Comparison of ENCODE assay signal across 15 mouse cellular contexts in the genomic region with DNA sequence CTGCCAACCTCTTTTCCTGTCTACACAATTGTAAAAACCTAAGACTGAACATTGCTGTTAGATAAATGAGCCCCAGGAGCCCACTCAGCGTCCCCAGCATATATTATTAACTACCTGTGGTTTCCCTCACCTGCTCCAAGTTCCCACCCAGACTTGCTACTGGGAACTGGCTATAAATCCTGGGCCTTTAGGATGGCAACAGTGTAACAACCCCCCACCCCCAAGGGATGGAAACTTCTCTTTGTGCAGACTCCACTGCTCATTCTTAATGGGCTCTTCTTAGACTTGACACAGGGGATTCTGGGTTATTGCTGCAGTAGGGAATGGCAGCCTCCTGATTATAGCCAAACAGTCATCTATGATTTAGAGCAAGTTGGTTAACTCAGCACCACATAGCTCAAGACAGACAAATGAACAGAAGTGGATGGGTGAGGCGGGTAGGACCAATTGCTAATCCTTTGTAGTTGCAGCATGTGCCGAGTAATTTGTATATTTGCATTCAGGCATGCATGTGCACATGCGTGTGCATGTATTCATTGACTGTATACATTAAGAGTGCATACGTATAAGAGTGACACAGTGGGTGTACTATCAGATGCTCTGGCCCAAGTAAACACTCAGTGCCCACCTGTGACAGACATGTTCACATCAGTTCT. TPM values are rescaled to one million over a fixed set of nuclear protein-coding genes. Genes with fewer than 3 reads are reported as not detected.
DNase-seq lines count a peak whose midpoint lies in the region; ATAC-seq lines count a peak whose summit lies in the region.
"Had no signal": no experiment of that assay in that cellular context is flagged by ENCODE, and none has a peak within 500 bp of the region (broad histone marks: within the 10 kb centered on the region; RNA-seq: fewer than 3 reads in every experiment).

No protein-coding gene starts in this region.

- H3K27me3 ChIP-seq in embryonic facial prominence, embryonic 14.5 days (replicated peaks; ENCODE audit: control insufficient read depth, insufficient read depth, low read length) = no peaks in the 10 kb centered on the region
- H3K27me3 ChIP-seq in embryonic facial prominence, embryonic 10.5 days (replicated peaks; ENCODE audit: low read depth, poor library complexity, severe bottlenecking) = no peaks in the 10 kb centered on the region
- no peaks in the 10 kb centered on the region for H3K27me3 ChIP-seq in forebrain, embryonic 12.5 days
- no peaks in the 10 kb centered on the region for H3K27me3 ChIP-seq in hindbrain, embryonic 13.5 days
- H3K27me3 ChIP-seq in midbrain, embryonic 16.5 days (ENCODE audit: control insufficient read depth, insufficient read depth, low read depth, low read length) = no peaks in the 10 kb centered on the region
- H3K27me3 ChIP-seq: liver, embryonic 13.5 days; Patski had no signal

- no peak overlapping the region for H3K4me3 ChIP-seq in embryonic facial prominence, embryonic 14.5 days (ENCODE audit: low read depth, low read length)
- H3K4me3 ChIP-seq in embryonic facial prominence, embryonic 10.5 days = no peak overlapping the region
- H3K4me3 ChIP-seq in forebrain, embryonic 12.5 days (replicated peaks) = no peak overlapping the region
- H3K4me3 ChIP-seq in hindbrain, embryonic 13.5 days = no peak overlapping the region
- no peak overlapping the region for H3K4me3 ChIP-seq in midbrain, embryonic 16.5 days (ENCODE audit: low read depth, low read length)
- H3K4me3 ChIP-seq: liver, embryonic 13.5 days had no signal

- ATAC-seq in embryonic facial prominence, embryonic 14.5 days (ENCODE audit: low read depth) = peak; percentile 54
- ATAC-seq in forebrain, embryonic 12.5 days (ENCODE audit: low FRiP score) = no peak
- no peak for ATAC-seq in hindbrain, embryonic 13.5 days (ENCODE audit: low FRiP score)
- ATAC-seq in midbrain, embryonic 16.5 days = no peak
- ATAC-seq: intestine, embryonic 16.5 days; Patski had no signal

- peak; percentile 60 for DNase-seq in embryonic facial prominence, embryonic 14.5 days (ENCODE audit: low spot score)
- DNase-seq in embryonic facial prominence, embryonic 10.5 days (ENCODE audit: low spot score) = no peak
- no peak for DNase-seq in T-cell, adult 2 months (ENCODE audit: low spot score)
- no peak for DNase-seq in cerebellum, postnatal 14 days
- DNase-seq in heart, adult 18-20 months = no peak
- DNase-seq: cerebellum, adult 9-11 months; gastrocnemius, postnatal 14 days; heart, postnatal 14 days; kidney, postnatal 14 days; liver, embryonic 13.5 days had no signal

- no peak overlapping the region for H3K9ac ChIP-seq in embryonic facial prominence, embryonic 14.5 days (ENCODE audit: low read depth, low read length)
- H3K9ac ChIP-seq in forebrain, embryonic 12.5 days = no peak overlapping the region
- no peak overlapping the region for H3K9ac ChIP-seq in hindbrain, embryonic 13.5 days
- H3K9ac ChIP-seq in midbrain, embryonic 16.5 days (ENCODE audit: low read depth, low read length) = no peak overlapping the region
- H3K9ac ChIP-seq: liver, embryonic 13.5 days had no signal

- peaks cover 37% of the 10 kb centered on the region for H3K36me3 ChIP-seq in embryonic facial prominence, embryonic 14.5 days (ENCODE audit: control insufficient read depth, insufficient read depth, low read length)
- H3K36me3 ChIP-seq in embryonic facial prominence, embryonic 10.5 days (replicated peaks) = peaks cover 52% of the 10 kb centered on the region
- peaks cover 51% of the 10 kb centered on the region for H3K36me3 ChIP-seq in forebrain, embryonic 12.5 days (replicated peaks)
- peaks cover 65% of the 10 kb centered on the region for H3K36me3 ChIP-seq in hindbrain, embryonic 13.5 days
- peaks cover 18% of the 10 kb centered on the region for H3K36me3 ChIP-seq in midbrain, embryonic 16.5 days (ENCODE audit: control insufficient read depth, insufficient read depth, low read length)

- WGBS in embryonic facial prominence, embryonic 14.5 days = 82% methylated on average over 5 of the region's 5 CpGs
- 80% methylated on average over 5 of the region's 5 CpGs for WGBS in embryonic facial prominence, embryonic 10.5 days
- 79% methylated on average over 5 of the region's 5 CpGs for WGBS in forebrain, embryonic 12.5 days
- WGBS in hindbrain, embryonic 13.5 days = 74% methylated on average over 5 of the region's 5 CpGs
- WGBS in midbrain, embryonic 16.5 days = 71% methylated on average over 5 of the region's 5 CpGs

- no peaks in the 10 kb centered on the region for H3K4me1 ChIP-seq in embryonic facial prominence, embryonic 14.5 days (ENCODE audit: control insufficient read depth, insufficient read depth, low read length)
- peaks cover 15% of the 10 kb centered on the region for H3K4me1 ChIP-seq in embryonic facial prominence, embryonic 10.5 days
- peaks cover 44% of the 10 kb centered on the region for H3K4me1 ChIP-seq in forebrain, embryonic 12.5 days
- H3K4me1 ChIP-seq in hindbrain, embryonic 13.5 days (replicated peaks) = peaks cover 58% of the 10 kb centered on the region
- H3K4me1 ChIP-seq in midbrain, embryonic 16.5 days (ENCODE audit: control insufficient read depth, insufficient read depth, low read length) = peaks cover 16% of the 10 kb centered on the region

- no peak overlapping the region for H3K4me2 ChIP-seq in embryonic facial prominence, embryonic 14.5 days (ENCODE audit: low read depth, low read length)
- no peak overlapping the region for H3K4me2 ChIP-seq in forebrain, embryonic 12.5 days
- no peak overlapping the region for H3K4me2 ChIP-seq in hindbrain, embryonic 13.5 days
- no peak overlapping the region for H3K4me2 ChIP-seq in midbrain, embryonic 16.5 days (ENCODE audit: low read length)
- H3K4me2 ChIP-seq: liver, embryonic 13.5 days had no signal

- no peaks in the 10 kb centered on the region for H3K9me3 ChIP-seq in embryonic facial prominence, embryonic 14.5 days (ENCODE audit: control insufficient read depth, low read length)
- H3K9me3 ChIP-seq in embryonic facial prominence, embryonic 10.5 days = no peaks in the 10 kb centered on the region
- no peaks in the 10 kb centered on the region for H3K9me3 ChIP-seq in forebrain, embryonic 12.5 days
- no peaks in the 10 kb centered on the region for H3K9me3 ChIP-seq in hindbrain, embryonic 13.5 days
- H3K9me3 ChIP-seq in midbrain, embryonic 16.5 days (replicated peaks; ENCODE audit: control insufficient read depth, low read length, poor library complexity, severe bottlenecking) = no peaks in the 10 kb centered on the region
- H3K9me3 ChIP-seq: liver, embryonic 13.5 days had no signal

- no peak overlapping the region for H3K27ac ChIP-seq in embryonic facial prominence, embryonic 14.5 days (replicated peaks; ENCODE audit: low read depth, low read length)
- no peak overlapping the region for H3K27ac ChIP-seq in embryonic facial prominence, embryonic 10.5 days (replicated peaks)
- H3K27ac ChIP-seq in forebrain, embryonic 12.5 days = peak overlapping the region; percentile 84
- peak overlapping the region; percentile 93 for H3K27ac ChIP-seq in hindbrain, embryonic 13.5 days
- peak overlapping the region; percentile 67 for H3K27ac ChIP-seq in midbrain, embryonic 16.5 days (ENCODE audit: low read length)
- H3K27ac ChIP-seq: liver, embryonic 13.5 days had no signal

RNA-seq across cellular contexts. Expression of a gene that starts 13.2 kb away (rescaled TPM):
- 46.3 and 48.1 TPM in 2 replicates for polyA plus RNA-seq in embryonic facial prominence, embryonic 14.5 days (2014; fragmentation: Nextera tagmentation; extraction: Ambion mirVana)
- polyA plus RNA-seq in embryonic facial prominence, embryonic 10.5 days (2016; fragmentation: Nextera tagmentation; extraction: Ambion mirVana) = 82.2 and 87.9 TPM in 2 replicates
- polyA plus RNA-seq in forebrain, embryonic 12.5 days (2016; fragmentation: Nextera tagmentation; extraction: Ambion mirVana) = 53.9 and 56.2 TPM in 2 replicates
- polyA plus RNA-seq in hindbrain, embryonic 13.5 days (2015; fragmentation: Nextera tagmentation; extraction: Ambion mirVana) = 59.8 and 61.5 TPM in 2 replicates
- 61.0 and 61.6 TPM in 2 replicates for polyA plus RNA-seq in midbrain, embryonic 16.5 days (2015; fragmentation: Nextera tagmentation; extraction: Ambion mirVana)
- 10 to 100 TPM; 18.5 to 18.9 TPM for total RNA-seq in heart, adult 18-20 months (2021)

RNA-seq across cellular contexts. Expression of a gene that starts 20.5 kb away (rescaled TPM):
- polyA plus RNA-seq in embryonic facial prominence, embryonic 14.5 days (2014; fragmentation: Nextera tagmentation; extraction: Ambion mirVana) = 11.5 and 14.3 TPM in 2 replicates
- 18.7 and 18.9 TPM in 2 replicates for polyA plus RNA-seq in embryonic facial prominence, embryonic 10.5 days (2016; fragmentation: Nextera tagmentation; extraction: Ambion mirVana)
- 16.2 and 16.4 TPM in 2 replicates for polyA plus RNA-seq in forebrain, embryonic 12.5 days (2016; fragmentation: Nextera tagmentation; extraction: Ambion mirVana)
- polyA plus RNA-seq in hindbrain, embryonic 13.5 days (2015; fragmentation: Nextera tagmentation; extraction: Ambion mirVana) = 18.2 and 19.1 TPM in 2 replicates
- polyA plus RNA-seq in midbrain, embryonic 16.5 days (2015; fragmentation: Nextera tagmentation; extraction: Ambion mirVana) = 13.8 and 14.7 TPM in 2 replicates
- total RNA-seq in heart, adult 18-20 months (2021) = 10 to 100 TPM in 1 of 2 experiments, 1 to 10 TPM in 1; 7.6 to 11.3 TPM

RNA-seq across cellular contexts. Expression of a gene that starts 22.4 kb away (rescaled TPM):
- polyA plus RNA-seq in embryonic facial prominence, embryonic 14.5 days (2014; fragmentation: Nextera tagmentation; extraction: Ambion mirVana) = 332 and 354 TPM in 2 replicates
- 356 and 365 TPM in 2 replicates for polyA plus RNA-seq in embryonic facial prominence, embryonic 10.5 days (2016; fragmentation: Nextera tagmentation; extraction: Ambion mirVana)
- polyA plus RNA-seq in forebrain, embryonic 12.5 days (2016; fragmentation: Nextera tagmentation; extraction: Ambion mirVana) = 499 and 516 TPM in 2 replicates
- 500 and 520 TPM in 2 replicates for polyA plus RNA-seq in hindbrain, embryonic 13.5 days (2015; fragmentation: Nextera tagmentation; extraction: Ambion mirVana)
- polyA plus RNA-seq in midbrain, embryonic 16.5 days (2015; fragmentation: Nextera tagmentation; extraction: Ambion mirVana) = 444 and 482 TPM in 2 replicates
- 100 to 1,000 TPM; 236 to 246 TPM for total RNA-seq in heart, adult 18-20 months (2021)

Comparison
In these comparisons a context has a peak if more than half of its experiments do, and no peak if none do; other contexts are left out.
1. H3K27ac ChIP-seq: peak in forebrain, embryonic 12.5 days (single experiment), hindbrain, embryonic 13.5 days (single experiment) and midbrain, embryonic 16.5 days (single experiment); none in embryonic facial prominence, embryonic 14.5 days (single experiment) and embryonic facial prominence, embryonic 10.5 days (single experiment).